Mouse (Mus musculus) embryonic facial prominence, embryonic 14.5 days (tissue): ENCODE data around the gene Ina. TPM values are rescaled to one million over a fixed set of nuclear protein-coding genes. Genes with fewer than 3 reads are reported as not detected.

ENCODE experiments used
- ATAC-seq: fragments of 200-750 bp; cut with Nextera tagmentation; 2 replicates; pipeline ENCODE4 v1.8.0; 2017; ENCODE audit warnings: low read depth, moderate number of reproducible peaks, moderate TSS enrichment
- DNase-seq: peaks from one replicate; pipeline ENCODE4 v3.0.0-alpha.2; 2015; ENCODE audit warnings: low spot score
- H3K27ac ChIP-seq: fragments of 300-500 bp; sonication (generic); replicated peaks from 2 replicates; pipeline ENCODE4 v1.5.1; 2014; ENCODE audit warnings: low read depth, mild to moderate bottlenecking, low read length, moderate library complexity
- H3K27me3 ChIP-seq: fragments of 300-500 bp; sonication (generic); replicated peaks from 2 replicates; pipeline ENCODE4 v1.6.1; 2014; ENCODE audit warnings: low read length; ENCODE audit not compliant: control insufficient read depth, insufficient read depth
- H3K36me3 ChIP-seq: fragments of 300-500 bp; sonication (generic); 2 replicates; pipeline ENCODE4 v1.6.1; 2014; ENCODE audit warnings: low read length, mixed read lengths; ENCODE audit not compliant: control insufficient read depth, insufficient read depth
- H3K4me1 ChIP-seq: fragments of 300-500 bp; sonication (generic); 2 replicates; pipeline ENCODE4 v1.6.1; 2014; ENCODE audit warnings: antibody characterized with exemption, low read length; ENCODE audit not compliant: control insufficient read depth, insufficient read depth
- H3K4me2 ChIP-seq: fragments of 300-500 bp; sonication (generic); 2 replicates; pipeline ENCODE4 v1.6.1; 2014; ENCODE audit warnings: low read depth, mild to moderate bottlenecking, low read length, moderate library complexity, mixed read lengths
- H3K4me3 ChIP-seq: fragments of 300-500 bp; sonication (generic); 2 replicates; pipeline ENCODE4 v1.5.1; 2014; ENCODE audit warnings: low read depth, mild to moderate bottlenecking, low read length
- H3K9ac ChIP-seq: fragments of 300-500 bp; sonication (generic); 2 replicates; pipeline ENCODE4 v1.6.1; 2014; ENCODE audit warnings: low read depth, mild to moderate bottlenecking, low read length, moderate library complexity, mixed read lengths
- H3K9me3 ChIP-seq: fragments of 300-500 bp; sonication (generic); 2 replicates; pipeline ENCODE4 v1.6.1; 2016; ENCODE audit warnings: low read length; ENCODE audit not compliant: control insufficient read depth
- WGBS: fragments of 180-500 bp; shearing (Covaris S2); extraction: QIAGEN DNeasy Blood & Tissue Kit; methylation state at CpG from one replicate; pipeline ENCODE4 v1.1.7; 2014; 5-methylcytosine and 5-hydroxymethylcytosine counted together
- polyA plus RNA-seq: library from polyadenylated mRNA; unstranded; fragments of >200 nt; fragmentation: Nextera tagmentation; extraction: Ambion mirVana; gene quantifications from 2 replicates; pipeline ENCODE4 v1.2.1, GENCODE M21; 2014

Ina gene
- polyA plus RNA-seq, 1 experiment from 2014 or later, result 17.6 TPM

- H3K9ac ChIP-seq, result no peak overlapping the region
- ATAC-seq (no peak), DNase-seq (no peak)
- no peak overlapping the region for H3K4me3 ChIP-seq
- H3K4me2 ChIP-seq, result no peak overlapping the region
- WGBS, result 50% methylated on average over 6 of the region's 6 CpGs
- H3K36me3 ChIP-seq, result no peaks in the 10 kb centered on the region
- H3K27ac ChIP-seq, result no peak overlapping the region
- H3K27me3 ChIP-seq, result no peaks in the 10 kb centered on the region
- H3K9me3 ChIP-seq, result no peaks in the 10 kb centered on the region
- 0 out of 2 replicates have a peak, but pooled peaks cover 8% of the 10 kb centered on the region for H3K4me1 ChIP-seq
Observed at GRCm38 (mm10) chr19:46981462-46981861, 33.0 kb upstream of the Ina start.

- WGBS, result 38% methylated on average over 14 of the region's 14 CpGs
- Histone ChIP-seq H3K4me2 (no peak overlapping the region), H3K36me3 (no peaks in the 10 kb centered on the region), H3K27me3 (no peaks in the 10 kb centered on the region), H3K9me3 (no peaks in the 10 kb centered on the region), H3K4me3 (no peak overlapping the region), H3K27ac (no peak overlapping the region; the same call in 1 of the 2 replicates), H3K4me1 (0 out of 2 replicates have a peak, but pooled peaks cover 8% of the 10 kb centered on the region), H3K9ac (no peak overlapping the region)
- ATAC-seq, result peak; percentile 69; the same call in 1 of the 2 replicates
- DNase-seq, result peak; percentile 69
Observed at GRCm38 (mm10) chr19:46983352-46983965, 31.0 kb upstream of the Ina start.

DNA sequence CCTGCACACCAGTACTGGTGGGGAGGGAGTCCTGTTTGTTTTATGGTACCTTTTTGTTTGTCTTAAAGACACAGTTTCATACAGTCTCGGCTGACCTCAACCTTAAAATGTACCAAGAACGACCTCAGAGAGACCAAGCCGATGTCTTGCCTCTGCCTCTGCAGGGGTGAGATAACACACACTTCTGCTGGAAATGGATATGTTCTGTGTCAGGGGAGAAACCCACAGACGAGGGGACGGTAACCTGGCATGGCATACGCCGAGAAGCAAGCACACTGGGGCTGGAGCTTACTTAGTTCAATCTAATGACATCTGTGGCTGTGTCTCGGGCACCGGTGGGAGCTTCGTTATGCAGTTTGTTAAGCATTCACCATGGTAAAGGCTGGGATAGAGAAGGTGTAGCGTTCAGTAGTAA, 30.5 kb upstream of the Ina start:
- Histone ChIP-seq H3K9ac (no peak overlapping the region), H3K4me3 (no peak overlapping the region), H3K4me1 (0 out of 2 replicates have a peak, but pooled peaks cover 8% of the 10 kb centered on the region), H3K27ac (no peak overlapping the region), H3K27me3 (no peaks in the 10 kb centered on the region), H3K4me2 (no peak overlapping the region; the same call in 1 of the 2 replicates), H3K9me3 (no peaks in the 10 kb centered on the region), H3K36me3 (no peaks in the 10 kb centered on the region)
- ATAC-seq (no peak), DNase-seq (no peak)
- WGBS, result 48% methylated on average over 11 of the region's 11 CpGs

DNA sequence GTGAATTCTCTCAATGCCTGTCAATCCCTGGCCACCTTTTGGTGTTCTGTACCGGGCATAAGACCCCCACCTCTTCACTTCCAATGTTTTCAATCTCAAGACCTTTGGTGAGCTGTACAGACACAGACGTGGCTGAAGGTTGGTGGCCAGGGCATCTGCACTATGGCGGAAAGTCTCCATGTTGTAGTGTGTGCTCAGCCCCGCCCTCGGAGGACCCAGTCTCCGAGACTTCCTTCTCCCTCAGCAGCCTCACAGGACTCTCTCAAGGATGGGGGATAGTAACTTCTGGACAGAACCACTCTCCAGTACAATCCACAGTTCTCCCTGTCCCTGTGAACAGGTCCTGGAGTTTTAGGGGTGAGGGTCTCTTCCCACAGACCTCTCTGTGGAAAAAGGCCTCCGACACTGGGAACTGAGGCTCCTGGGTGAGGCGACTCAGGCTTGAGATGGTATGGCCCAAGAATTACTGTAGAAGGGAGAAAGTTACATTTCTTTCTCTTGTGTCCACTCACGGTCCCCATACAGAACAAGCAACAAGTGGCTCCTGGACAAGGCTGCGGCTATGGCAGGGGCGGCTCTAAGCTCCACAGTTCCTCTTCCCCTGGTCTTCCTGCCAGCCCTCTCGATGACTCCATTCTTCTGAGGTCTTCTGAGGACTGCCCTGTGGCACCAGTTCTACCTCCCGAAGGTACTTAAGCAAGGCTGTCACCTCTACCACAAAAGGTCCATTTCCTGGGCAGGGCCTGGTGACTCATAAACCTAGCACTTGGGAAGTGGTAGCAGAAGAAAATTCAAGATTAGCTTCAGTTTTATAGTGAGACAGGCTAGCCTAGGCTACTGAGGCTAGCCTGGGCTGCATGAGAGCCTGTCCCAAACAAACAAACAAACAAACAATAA, 29.5 kb upstream of the Ina start:
- no peak for ATAC-seq
- no peak overlapping the region for H3K9ac ChIP-seq

GRCm38 (mm10) chr19:46987646-46988045, 26.9 kb upstream of the Ina start:
- Histone ChIP-seq H3K27ac (no peak overlapping the region), H3K9ac (no peak overlapping the region), H3K4me1 (0 out of 2 replicates have a peak, but pooled peaks cover 8% of the 10 kb centered on the region), H3K4me2 (no peak overlapping the region), H3K4me3 (no peak overlapping the region), H3K9me3 (no peaks in the 10 kb centered on the region), H3K27me3 (no peaks in the 10 kb centered on the region), H3K36me3 (no peaks in the 10 kb centered on the region)
- WGBS, result 70% methylated on average over 6 of the region's 6 CpGs
- DNase-seq (no peak), ATAC-seq (no peak)

More for the DNA sequence above, 29.5 kb upstream of the Ina start:
- Histone ChIP-seq H3K4me3 (no peak overlapping the region), H3K27me3 (no peaks in the 10 kb centered on the region), H3K36me3 (no peaks in the 10 kb centered on the region), H3K4me2 (no peak overlapping the region), H3K27ac (no peak overlapping the region), H3K9me3 (no peaks in the 10 kb centered on the region), H3K4me1 (0 out of 2 replicates have a peak, but pooled peaks cover 8% of the 10 kb centered on the region)
- DNase-seq, result no peak
- 83% methylated on average over 13 of the region's 13 CpGs for WGBS

GRCm38 (mm10) chr19:46988231-46989087, 26.0 kb upstream of the Ina start:
- Histone ChIP-seq H3K9ac (no peak overlapping the region), H3K36me3 (no peaks in the 10 kb centered on the region), H3K27me3 (no peaks in the 10 kb centered on the region), H3K4me2 (no peak overlapping the region), H3K4me3 (no peak overlapping the region), H3K27ac (no peak overlapping the region), H3K4me1 (0 out of 2 replicates have a peak, but pooled peaks cover 4% of the 10 kb centered on the region), H3K9me3 (no peaks in the 10 kb centered on the region)
- ATAC-seq (peak; percentile 38; the same call in 1 of the 2 replicates), DNase-seq (no peak)
- WGBS, result 57% methylated on average over 16 of the region's 16 CpGs

DNA sequence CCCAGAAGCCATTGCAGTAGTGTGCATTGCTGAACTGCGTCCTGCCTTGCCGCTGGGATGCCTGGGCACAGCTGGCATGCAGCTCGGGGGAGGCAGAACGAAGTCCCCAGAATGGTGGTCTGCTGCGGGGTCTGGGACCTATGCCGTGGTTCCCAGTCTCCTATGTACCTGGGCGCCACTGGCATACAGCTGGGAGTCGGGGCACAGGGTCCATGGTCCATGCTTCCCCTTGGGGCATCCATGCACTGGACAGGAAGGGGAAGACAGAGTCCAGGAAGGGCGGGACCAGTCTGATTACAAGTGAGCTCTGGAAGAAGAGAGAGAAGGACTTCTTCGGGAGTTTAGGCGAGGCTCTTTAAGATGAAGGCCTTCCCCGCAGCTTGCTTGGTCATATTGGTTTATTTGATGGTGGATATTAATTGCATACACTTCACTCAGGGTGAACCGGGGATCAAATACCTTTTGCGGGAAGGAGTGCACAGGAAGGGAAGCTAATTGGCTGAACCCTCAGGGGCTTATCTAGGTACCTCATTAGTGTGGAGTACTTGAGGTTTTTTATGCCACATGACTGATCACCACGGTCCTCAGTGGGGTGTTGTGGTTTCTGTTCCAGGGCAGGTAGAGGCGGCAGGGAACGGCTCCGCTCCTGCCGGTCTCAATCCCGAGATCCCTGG, 24.9 kb upstream of the Ina start:
- Histone ChIP-seq H3K27me3 (no peaks in the 10 kb centered on the region), H3K4me1 (no peaks in the 10 kb centered on the region), H3K4me2 (no peak overlapping the region), H3K9ac (no peak overlapping the region), H3K36me3 (no peaks in the 10 kb centered on the region), H3K4me3 (no peak overlapping the region), H3K9me3 (no peaks in the 10 kb centered on the region), H3K27ac (no peak overlapping the region)
- DNase-seq, result peak; percentile 43
- ATAC-seq, result peak; percentile 61; the same call in 1 of the 2 replicates
- WGBS, result 78% methylated on average over 20 of the region's 20 CpGs

DNA sequence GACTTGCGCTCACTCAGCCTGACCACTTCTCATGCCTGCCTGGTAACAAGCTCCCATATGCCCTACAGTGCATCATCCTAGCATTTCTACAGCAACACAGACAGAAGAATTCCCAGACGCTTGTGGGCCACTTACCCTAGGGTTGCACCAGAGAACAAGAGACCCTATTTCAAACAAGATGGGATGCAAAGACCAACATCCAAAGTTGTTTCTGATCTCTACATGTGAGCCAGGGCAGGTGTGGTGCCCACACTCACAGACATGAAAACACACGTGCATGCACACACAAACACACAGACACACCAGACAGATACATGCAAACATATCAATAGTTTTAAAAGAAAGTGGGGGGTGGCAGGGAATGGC, 24.4 kb upstream of the Ina start:
- H3K4me2 ChIP-seq, result no peak overlapping the region
- ATAC-seq, result no peak
- WGBS, result 82% methylated on average over 3 of the region's 3 CpGs
- H3K9me3 ChIP-seq, result no peaks in the 10 kb centered on the region
- H3K27me3 ChIP-seq, result no peaks in the 10 kb centered on the region
- H3K4me1 ChIP-seq, result no peaks in the 10 kb centered on the region
- no peaks in the 10 kb centered on the region for H3K36me3 ChIP-seq
- no peak overlapping the region for H3K9ac ChIP-seq
- no peak overlapping the region for H3K27ac ChIP-seq
- DNase-seq, result no peak
- H3K4me3 ChIP-seq, result no peak overlapping the region
